Comparison of ENCODE assay signal across 25 mouse cellular contexts in genomic region chr5:114696939-114697338, GRCm38 (mm10). TPM values are rescaled to one million over a fixed set of nuclear protein-coding genes. Genes with fewer than 3 reads are reported as not detected.
DNase-seq lines count a peak whose midpoint lies in the region; ATAC-seq and TF ChIP-seq lines count a peak whose summit lies in the region.
"Had no signal": no experiment of that assay in that cellular context is flagged by ENCODE, and none has a peak within 500 bp of the region (broad histone marks: within the 10 kb centered on the region; RNA-seq: fewer than 3 reads in every experiment).

No protein-coding gene starts in this region.

- no peaks in the 10 kb centered on the region for H3K9me3 ChIP-seq in E14TG2a.4 (ENCODE audit: low read length)
- no peaks in the 10 kb centered on the region for H3K9me3 ChIP-seq in MEL (replicated peaks; ENCODE audit: insufficient read depth, low read length)
- no peaks in the 10 kb centered on the region for H3K9me3 ChIP-seq in hindbrain, embryonic 16.5 days (ENCODE audit: control insufficient read depth, low read length)
- H3K9me3 ChIP-seq: embryonic facial prominence, embryonic 10.5 days; forebrain, embryonic 13.5 days; G1E; heart, embryonic 15.5 days; hindbrain, embryonic 10.5 days had no signal

- DNase-seq in A20 (ENCODE audit: low read depth, low spot score) (peak; percentile 65), MEL (ENCODE audit: low read depth, low spot score) (peak; percentile 96), ZHBTc4 (ENCODE audit: low read depth, low spot score) (peak; percentile 96)
- no peak for DNase-seq in left cerebral cortex, adult 11 months (ENCODE audit: low spot score)
- DNase-seq: adrenal gland, postnatal 14 days; B cell, adult 2 months; cerebellum, adult 18-20 months; cerebellum, adult 9-11 months; cerebellum, postnatal 36 days; forebrain, postnatal 0 days; gastrocnemius, postnatal 14 days; heart, adult 2 months; heart, postnatal 14 days had no signal

- peak overlapping the region; percentile 55 for H3K4me3 ChIP-seq in E14TG2a.4 (replicated peaks; ENCODE audit: low read length)
- H3K4me3 ChIP-seq in MEL (ENCODE audit: control insufficient read depth in 1 of 2, insufficient read depth in 1 of 2, low read depth in 2 of 2, low read length in 2 of 2), result peak overlapping the region; percentile 62 to 72
- H3K4me3 ChIP-seq in hindbrain, embryonic 16.5 days (ENCODE audit: low read length), result no peak overlapping the region
- H3K4me3 ChIP-seq: embryonic facial prominence, embryonic 10.5 days; forebrain, embryonic 13.5 days; heart, adult 2 months; heart, embryonic 15.5 days; hindbrain, embryonic 10.5 days had no signal

- 90% methylated on average over 17 of the region's 17 CpGs for whole genome bisulfite sequencing in hindbrain, embryonic 16.5 days

- H3K27ac ChIP-seq in MEL (ENCODE audit: control insufficient read depth, low read depth, low read length), result peak overlapping the region; percentile 50
- H3K27ac ChIP-seq in hindbrain, embryonic 16.5 days (ENCODE audit: low read depth, low read length), result no peak overlapping the region
- H3K27ac ChIP-seq: embryonic facial prominence, embryonic 10.5 days; forebrain, embryonic 13.5 days; heart, adult 2 months; heart, embryonic 15.5 days; hindbrain, embryonic 10.5 days; hindbrain, embryonic 14.5 days had no signal

- peak overlapping the region; percentile 81 for H3K9ac ChIP-seq in MEL (ENCODE audit: control insufficient read depth, low read depth, low read length, poor library complexity, severe bottlenecking)
- no peak overlapping the region for H3K9ac ChIP-seq in hindbrain, embryonic 16.5 days (ENCODE audit: low read depth, low read length)
- H3K9ac ChIP-seq: forebrain, embryonic 13.5 days; forebrain, postnatal 0 days; heart, embryonic 15.5 days; hindbrain, embryonic 14.5 days had no signal

- TF ChIP-seq CTCF in E14TG2a.4 (conservative IDR thresholded peaks at IDR 0.05; ENCODE audit: low read length) (no peak), MEL (IDR thresholded peaks at IDR 0.05 in 2 of 3, conservative IDR thresholded peaks at IDR 0.05 in 1 of 3; ENCODE audit: control insufficient read depth in 1 of 3, insufficient read depth in 1 of 3, low read depth in 2 of 3, low read length in 3 of 3, poor library complexity in 1 of 3, severe bottlenecking in 1 of 3) (no peak)

- H3K4me2 ChIP-seq in hindbrain, embryonic 16.5 days (ENCODE audit: low read length), result no peak overlapping the region
- H3K4me2 ChIP-seq: forebrain, embryonic 13.5 days; heart, embryonic 11.5 days; heart, embryonic 15.5 days; hindbrain, embryonic 14.5 days had no signal

- no peaks in the 10 kb centered on the region for H3K79me2 ChIP-seq in MEL (ENCODE audit: control insufficient read depth, insufficient read depth, low read length, poor library complexity)

- H3K27me3 ChIP-seq in E14TG2a.4 (ENCODE audit: insufficient read depth, low read length), result 0 out of 2 replicates have a peak, but pooled peaks cover 13% of the 10 kb centered on the region
- peaks cover 0 to 2% of the 10 kb centered on the region in 2 experiments; a peak in 1 of 4 replicates for H3K27me3 ChIP-seq in MEL (ENCODE audit: control insufficient read depth in 1 of 2, insufficient read depth in 2 of 2, low read length in 2 of 2)
- no peaks in the 10 kb centered on the region for H3K27me3 ChIP-seq in hindbrain, embryonic 16.5 days (replicated peaks; ENCODE audit: control insufficient read depth, insufficient read depth, low read length)

- H3K4me1 ChIP-seq in E14TG2a.4 (replicated peaks; ENCODE audit: low read depth, low read length) (peaks cover 44% of the 10 kb centered on the region), MEL (ENCODE audit: control insufficient read depth in 1 of 2, insufficient read depth in 2 of 2, low read length in 2 of 2) (peaks cover 0 to 12% of the 10 kb centered on the region in 2 experiments; a peak in 1 of 4 replicates)
- H3K4me1 ChIP-seq in hindbrain, embryonic 16.5 days (ENCODE audit: control insufficient read depth, insufficient read depth, low read depth, low read length), result no peaks in the 10 kb centered on the region
- H3K4me1 ChIP-seq: embryonic facial prominence, embryonic 10.5 days; heart, embryonic 15.5 days; hindbrain, embryonic 10.5 days had no signal

- H3K36me3 ChIP-seq in E14TG2a.4 (ENCODE audit: insufficient read depth, low read length) (no peaks in the 10 kb centered on the region), MEL (ENCODE audit: control insufficient read depth in 1 of 2, insufficient read depth in 2 of 2, low read length in 2 of 2) (peaks cover 0 to 8% of the 10 kb centered on the region in 2 experiments; a peak in 2 of 4 replicates)
- H3K36me3 ChIP-seq in hindbrain, embryonic 16.5 days (ENCODE audit: control insufficient read depth, insufficient read depth, low read length), result no peaks in the 10 kb centered on the region
- H3K36me3 ChIP-seq: embryonic facial prominence, embryonic 10.5 days; G1E; heart, embryonic 15.5 days; hindbrain, embryonic 10.5 days had no signal

- peak; percentile 61 to 90; a peak in 3 of 4 replicates for TF ChIP-seq POLR2A in MEL (IDR thresholded peaks at IDR 0.05; ENCODE audit: control insufficient read depth in 1 of 2, insufficient read depth in 1 of 2, low read depth in 1 of 2, low read length in 2 of 2, poor library complexity in 1 of 2)

- no peak for TF ChIP-seq EP300 in MEL (IDR thresholded peaks at IDR 0.05; ENCODE audit: low read depth in 1 of 2, low read length in 2 of 2)

- no peak for ATAC-seq in hindbrain, embryonic 16.5 days
- ATAC-seq: CD4-positive, CD25-positive, alpha-beta regulatory T cell, adult 4 months; forebrain, embryonic 13.5 days; forebrain, postnatal 0 days; intestine, postnatal 0 days; Patski had no signal

- TF ChIP-seq RAD21 in MEL (IDR thresholded peaks at IDR 0.05; ENCODE audit: low read depth, low read length), result no peak

TF ChIP-seq in MEL, 35 proteins besides CTCF, POLR2A, EP300 and RAD21:
- TF ChIP-seq TBP (IDR thresholded peaks at IDR 0.05; ENCODE audit: low read depth, low read length) (peak; percentile 95), TCF12 (IDR thresholded peaks at IDR 0.05; ENCODE audit: low read depth, low read length) (peak; percentile 45), POLR2AphosphoS2 (IDR thresholded peaks at IDR 0.05; ENCODE audit: low read length) (peak; percentile 85; the same call in 1 of the 2 replicates), ZMIZ1 (IDR thresholded peaks at IDR 0.05; ENCODE audit: low read depth, low read length) (0 out of 2 replicates have a peak, but pooled peaks have one; percentile 62), HCFC1 (IDR thresholded peaks at IDR 0.05; ENCODE audit: low read depth, low read length) (0 out of 2 replicates have a peak, but pooled peaks have one; percentile 12), NELFE (IDR thresholded peaks at IDR 0.05; ENCODE audit: low read depth, low read length) (peak; percentile 87), MAX (IDR thresholded peaks at IDR 0.05; ENCODE audit: low read length) (peak; percentile 44; the same call in 1 of the 2 replicates), NRF1 (IDR thresholded peaks at IDR 0.05; ENCODE audit: insufficient read depth, low read depth, low read length, poor library complexity, severe bottlenecking) (peak; percentile 70), E2F4 (IDR thresholded peaks at IDR 0.05; ENCODE audit: borderline replicate concordance, low read depth, low read length) (no peak), MXI1 (IDR thresholded peaks at IDR 0.05; ENCODE audit: low read depth, low read length) (peak; percentile 59), ZKSCAN1 (IDR thresholded peaks at IDR 0.05; ENCODE audit: low read depth, low read length) (no peak), SIN3A (IDR thresholded peaks at IDR 0.05; ENCODE audit: low read length) (peak; percentile 36), RCOR1 (IDR thresholded peaks at IDR 0.05; ENCODE audit: low read depth, low read length) (no peak), ELF1 (IDR thresholded peaks at IDR 0.05; ENCODE audit: low read depth, low read length) (no peak), JUND (IDR thresholded peaks at IDR 0.05; ENCODE audit: low read depth, low read length) (no peak), ZNF384 (IDR thresholded peaks at IDR 0.05; ENCODE audit: low read depth, low read length) (no peak), MYC (IDR thresholded peaks at IDR 0.05; ENCODE audit: low read depth, low read length) (peak; percentile 63; the same call in 1 of the 2 replicates), USF2 (IDR thresholded peaks at IDR 0.05; ENCODE audit: borderline replicate concordance in 1 of 2, insufficient read depth in 1 of 2, low read depth in 1 of 2, low read length in 2 of 2) (no peak)

RNA-seq across cellular contexts. Expression of gene Gltp, which starts 6.2 kb away (rescaled TPM):
- 18.3 and 18.8 TPM in 2 replicates for total RNA-seq in MEL (2012; rRNA removed)
- polyA plus RNA-seq in MEL (2012; ENCODE audit: insufficient read depth in 1 of 2, insufficient read length in 2 of 2, low read depth in 1 of 2, low replicate concordance in 2 of 2, missing spikeins in 1 of 2), result 100 to 1,000 TPM in 1 of 2 experiments, 10 to 100 TPM in 1; 67.2 to 211 TPM
- 49.9 and 53.4 TPM in 2 replicates for polyA plus RNA-seq in hindbrain, embryonic 16.5 days (2015; fragmentation: Nextera tagmentation; extraction: Ambion mirVana)

RNA-seq across cellular contexts. Expression of gene Tchp, which starts 10.6 kb away (rescaled TPM):
- total RNA-seq in MEL (2012; rRNA removed), result 10.4 and 13.6 TPM in 2 replicates
- polyA plus RNA-seq in MEL (2012; ENCODE audit: insufficient read depth in 1 of 2, insufficient read length in 2 of 2, low read depth in 1 of 2, low replicate concordance in 2 of 2, missing spikeins in 1 of 2), result 10 to 100 TPM in 1 of 2 experiments, not detected in 1; 21.1 TPM
- polyA plus RNA-seq in hindbrain, embryonic 16.5 days (2015; fragmentation: Nextera tagmentation; extraction: Ambion mirVana), result 15.6 and 16.9 TPM in 2 replicates

RNA-seq across cellular contexts. Expression of gene Trpv4, which starts 38.7 kb away (rescaled TPM):
- not detected in 2 replicates for total RNA-seq in MEL (2012; rRNA removed)
- under 1 TPM in 1 of 2 experiments, not detected in 1; 0.29 TPM for polyA plus RNA-seq in MEL (2012; ENCODE audit: insufficient read depth in 1 of 2, insufficient read length in 2 of 2, low read depth in 1 of 2, low replicate concordance in 2 of 2, missing spikeins in 1 of 2)
- 2.3 and 3.0 TPM in 2 replicates for polyA plus RNA-seq in hindbrain, embryonic 16.5 days (2015; fragmentation: Nextera tagmentation; extraction: Ambion mirVana)
- total RNA-seq: G1E had no signal
